Mouse (Mus musculus) hindbrain, embryonic 14.5 days (tissue): ENCODE measurements at regions not wholly inside any gene's neighbourhood (a gene's known extent, or its start where the extent isn't known, plus 50 kb on each side); places are given as distances from the start of the nearest gene placed in this dataset.
"Not testable (repeated sequence)": the region's sequence is repeated elsewhere in the genome, so short reads cannot be mapped to it uniquely, and the experiment has no call there.

Experiments
- ATAC-seq: fragments of 200-750 bp; cut with Nextera tagmentation; 2 replicates; pipeline ENCODE4 v1.8.0; 2017; ENCODE audit warnings: moderate number of reproducible peaks, mild to moderate bottlenecking, moderate TSS enrichment, moderate library complexity; ENCODE audit not compliant: low FRiP score
- DNase-seq: peaks from one replicate; pipeline ENCODE4 v3.0.0-alpha.2; 2015; ENCODE audit warnings: low spot score
- H3K27ac ChIP-seq: fragments of 300-500 bp; sonication (generic); 2 replicates; pipeline ENCODE4 v1.5.1; 2014; ENCODE audit warnings: mild to moderate bottlenecking, moderate library complexity
- H3K27me3 ChIP-seq: fragments of 300-500 bp; sonication (generic); 2 replicates; pipeline ENCODE4 v1.6.1; 2014; ENCODE audit warnings: mild to moderate bottlenecking, low read length, mixed read lengths; ENCODE audit not compliant: control insufficient read depth, insufficient read depth
- H3K36me3 ChIP-seq: fragments of 300-500 bp; sonication (generic); replicated peaks from 2 replicates; pipeline ENCODE4 v1.6.1; 2014; ENCODE audit not compliant: control insufficient read depth, insufficient read depth
- H3K4me1 ChIP-seq: fragments of 300-500 bp; sonication (generic); replicated peaks from 2 replicates; pipeline ENCODE4 v1.6.1; 2014; ENCODE audit warnings: antibody characterized with exemption, low read length, mixed read lengths; ENCODE audit not compliant: control insufficient read depth, insufficient read depth
- H3K4me2 ChIP-seq: fragments of 300-500 bp; sonication (generic); replicated peaks from 2 replicates; pipeline ENCODE4 v1.6.1; 2014; ENCODE audit warnings: mild to moderate bottlenecking, moderate library complexity
- H3K4me3 ChIP-seq: fragments of 300-500 bp; sonication (generic); replicated peaks from 2 replicates; pipeline ENCODE4 v1.5.1; 2014; ENCODE audit warnings: mild to moderate bottlenecking, low read length
- H3K9ac ChIP-seq: fragments of 300-500 bp; sonication (generic); 2 replicates; pipeline ENCODE4 v1.6.1; 2014
- H3K9me3 ChIP-seq: fragments of 300-500 bp; sonication (generic); 2 replicates; pipeline ENCODE4 v1.6.1; 2016; ENCODE audit warnings: low read length; ENCODE audit not compliant: control insufficient read depth
- WGBS: fragments of 180-500 bp; shearing (Covaris S2); extraction: QIAGEN DNeasy Blood & Tissue Kit; methylation state at CpG from one replicate; pipeline ENCODE4 v1.1.7; 2014; 5-methylcytosine and 5-hydroxymethylcytosine counted together

DNA sequence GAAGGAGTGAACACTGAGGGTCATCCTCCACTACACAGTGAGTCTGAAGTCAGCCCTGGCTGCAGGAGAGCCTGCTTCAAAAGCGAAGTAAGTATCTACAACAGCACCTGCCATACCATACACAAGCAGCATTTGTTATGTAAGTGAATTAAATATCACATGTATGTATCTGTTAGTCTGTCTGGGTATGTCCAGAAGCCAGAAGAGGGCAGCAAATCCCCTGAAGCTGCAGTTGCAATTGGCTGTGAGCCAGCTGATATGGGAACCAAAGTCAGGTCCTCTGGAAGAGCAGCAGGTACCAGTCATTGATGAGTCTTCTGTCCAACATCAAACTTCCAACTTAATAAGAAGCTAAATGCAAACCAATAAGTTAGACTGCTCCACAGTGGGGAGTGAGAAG, 239.8 kb upstream of the Smim15 start:
- H3K9me3 ChIP-seq, result no peaks in the 10 kb centered on the region
- ATAC-seq, result no peak
- no peak overlapping the region for H3K27ac ChIP-seq
- no peak overlapping the region for H3K4me2 ChIP-seq
- peaks cover 20% of the 10 kb centered on the region for H3K4me1 ChIP-seq
- no peaks in the 10 kb centered on the region for H3K27me3 ChIP-seq
- H3K36me3 ChIP-seq, result no peaks in the 10 kb centered on the region; the same call in 1 of the 2 replicates
- WGBS, result 100% methylated on average over 1 of the region's 1 CpGs
- H3K9ac ChIP-seq, result no peak overlapping the region
- no peak for DNase-seq
- H3K4me3 ChIP-seq, result no peak overlapping the region

GRCm38 (mm10) chr13:107799199-107799945, 244.9 kb upstream of the Smim15 start:
- Histone ChIP-seq H3K4me3 (no peak overlapping the region), H3K4me2 (0 out of 2 replicates have a peak overlapping the region, but pooled peaks have one; percentile 2), H3K9ac (no peak overlapping the region), H3K36me3 (no peaks in the 10 kb centered on the region), H3K4me1 (peaks cover 48% of the 10 kb centered on the region), H3K27ac (no peak overlapping the region), H3K27me3 (no peaks in the 10 kb centered on the region), H3K9me3 (no peaks in the 10 kb centered on the region)
- WGBS, result 22% methylated on average over 13 of the region's 13 CpGs
- ATAC-seq (no peak), DNase-seq (no peak)

DNA sequence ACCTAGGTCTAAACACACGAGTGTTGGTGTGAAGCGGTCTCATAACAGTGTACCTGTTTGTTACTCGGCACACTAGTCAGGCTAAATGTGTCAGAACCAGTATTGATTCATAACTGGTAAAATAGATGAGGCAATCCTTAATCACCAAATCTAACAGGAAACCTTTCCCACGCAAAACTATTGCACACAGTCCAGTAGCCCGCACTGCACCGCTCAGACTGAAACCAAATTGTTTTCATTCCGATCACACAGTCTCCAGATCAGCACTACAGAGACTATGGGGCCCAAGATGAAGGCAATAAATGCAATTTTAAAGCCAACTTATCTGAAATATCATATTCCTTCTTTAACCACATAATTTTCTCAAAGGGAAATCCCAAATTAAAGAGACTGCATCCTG, 246.1 kb upstream of the Smim15 start:
- 60% methylated on average over 7 of the region's 7 CpGs for WGBS
- Histone ChIP-seq H3K27ac (no peak overlapping the region), H3K36me3 (no peaks in the 10 kb centered on the region), H3K4me3 (no peak overlapping the region), H3K9me3 (no peaks in the 10 kb centered on the region), H3K4me2 (no peak overlapping the region), H3K4me1 (peaks cover 59% of the 10 kb centered on the region), H3K27me3 (no peaks in the 10 kb centered on the region), H3K9ac (no peak overlapping the region)
- DNase-seq (no peak), ATAC-seq (no peak)

DNA sequence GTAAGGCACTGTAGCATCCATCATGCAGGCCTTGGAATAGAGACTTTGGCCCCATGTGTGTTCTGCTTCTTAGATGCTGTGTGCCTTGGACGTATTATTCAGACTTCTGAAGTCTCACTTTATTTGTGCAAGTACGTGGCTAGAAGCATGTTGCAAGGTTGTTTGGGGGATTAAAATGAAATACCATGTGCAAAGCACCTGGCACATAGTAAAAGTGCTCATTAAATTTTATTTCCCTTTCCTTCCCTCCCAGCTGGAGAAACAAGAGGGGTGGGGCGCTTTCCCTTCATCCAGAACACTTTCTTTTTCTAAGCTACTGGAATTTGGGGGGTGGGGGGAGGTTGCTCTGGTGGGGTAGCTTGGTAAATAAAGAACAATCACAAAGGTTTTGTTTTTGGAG, 248.7 kb upstream of the Smim15 start:
- DNase-seq (no peak), ATAC-seq (no peak)
- Histone ChIP-seq H3K9ac (no peak overlapping the region), H3K4me1 (peaks cover 59% of the 10 kb centered on the region), H3K9me3 (no peaks in the 10 kb centered on the region), H3K27ac (no peak overlapping the region), H3K36me3 (no peaks in the 10 kb centered on the region), H3K27me3 (no peaks in the 10 kb centered on the region), H3K4me2 (no peak overlapping the region), H3K4me3 (no peak overlapping the region)
- WGBS, result 65% methylated on average over 3 of the region's 3 CpGs

DNA sequence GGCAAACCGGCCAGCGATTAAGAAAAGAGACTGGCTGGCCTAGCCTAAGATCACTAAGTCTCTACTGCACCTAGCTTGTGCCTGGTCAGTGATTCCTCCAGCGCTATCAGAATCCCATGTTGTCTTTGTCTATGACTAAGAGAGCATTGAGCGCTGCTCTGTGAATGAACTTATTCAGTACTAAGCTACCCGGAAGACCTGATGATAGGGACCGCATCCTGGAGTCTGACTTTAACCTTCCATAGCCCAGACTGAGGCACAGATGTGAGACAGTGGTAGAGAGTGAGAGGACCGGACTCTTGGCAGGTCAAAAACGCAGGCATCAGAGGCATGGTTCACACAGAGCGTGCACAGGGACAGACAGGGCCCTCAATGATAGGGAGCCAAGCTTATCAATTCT, 252.5 kb upstream of the Smim15 start:
- ATAC-seq (no peak), DNase-seq (no peak)
- Histone ChIP-seq H3K4me3 (no peak overlapping the region), H3K27ac (no peak overlapping the region), H3K4me1 (peaks cover 32% of the 10 kb centered on the region), H3K9me3 (no peaks in the 10 kb centered on the region), H3K4me2 (no peak overlapping the region), H3K36me3 (no peaks in the 10 kb centered on the region; the same call in 1 of the 2 replicates), H3K9ac (no peak overlapping the region), H3K27me3 (no peaks in the 10 kb centered on the region)
- WGBS, result 86% methylated on average over 9 of the region's 9 CpGs

GRCm38 (mm10) chr13:107784971-107785370, 259.3 kb upstream of the Smim15 start:
- Histone ChIP-seq H3K9ac (no peak overlapping the region), H3K27me3 (no peaks in the 10 kb centered on the region), H3K4me3 (no peak overlapping the region), H3K36me3 (peaks cover 8% of the 10 kb centered on the region; the same call in 1 of the 2 replicates), H3K4me2 (no peak overlapping the region), H3K9me3 (no peaks in the 10 kb centered on the region), H3K4me1 (peaks cover 4% of the 10 kb centered on the region), H3K27ac (no peak overlapping the region)
- DNase-seq (no peak), ATAC-seq (no peak)
- WGBS, result 69% methylated on average over 5 of the region's 5 CpGs

DNA sequence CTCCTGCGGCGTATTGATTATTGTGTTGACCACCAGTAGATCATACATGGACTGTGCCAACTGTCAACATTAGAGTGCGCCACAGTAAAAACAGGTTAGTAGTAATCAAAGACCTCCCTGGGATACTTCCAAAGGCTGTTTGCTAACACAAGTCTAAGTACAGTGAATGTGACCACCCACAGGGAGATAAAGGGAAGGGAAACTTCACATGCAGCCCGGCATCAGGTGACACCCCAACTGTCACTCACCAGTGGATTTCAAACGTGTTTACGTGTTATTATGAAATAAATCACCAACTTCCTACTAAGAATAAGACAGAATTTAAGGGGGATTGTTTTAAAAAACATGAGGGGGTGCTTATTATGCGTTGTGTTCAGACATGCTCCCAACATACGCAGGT, 262.5 kb upstream of the Smim15 start:
- H3K4me1 ChIP-seq, result peaks cover 5% of the 10 kb centered on the region
- H3K27me3 ChIP-seq, result no peaks in the 10 kb centered on the region
- 93% methylated on average over 8 of the region's 8 CpGs for WGBS
- H3K4me2 ChIP-seq, result no peak overlapping the region
- no peak overlapping the region for H3K9ac ChIP-seq
- H3K27ac ChIP-seq, result no peak overlapping the region
- ATAC-seq (no peak), DNase-seq (no peak)
- no peak overlapping the region for H3K4me3 ChIP-seq
- no peaks in the 10 kb centered on the region for H3K9me3 ChIP-seq
- peaks cover 8% of the 10 kb centered on the region; the same call in 1 of the 2 replicates for H3K36me3 ChIP-seq

DNA sequence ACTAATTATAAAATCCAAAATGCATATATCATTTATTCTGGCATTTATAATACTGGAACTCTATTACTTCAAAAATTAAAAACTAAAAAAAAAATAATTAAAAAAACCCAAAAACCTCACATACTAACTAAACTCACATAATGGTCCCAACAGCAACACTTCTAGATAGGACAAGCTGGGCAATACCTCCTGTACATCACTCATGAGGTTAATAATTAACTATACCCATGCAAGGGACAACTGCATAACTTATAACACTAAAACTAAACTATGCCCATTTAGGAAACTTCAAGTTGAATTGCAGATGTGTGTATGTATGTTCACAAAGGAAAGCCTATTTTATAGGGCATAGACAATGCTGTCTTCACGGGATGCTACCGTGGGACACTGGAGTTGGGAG, 263.0 kb upstream of the Smim15 start:
- WGBS, result 93% methylated on average over 2 of the region's 2 CpGs
- Histone ChIP-seq H3K9me3 (no peaks in the 10 kb centered on the region), H3K4me1 (peaks cover 6% of the 10 kb centered on the region), H3K36me3 (peaks cover 3% of the 10 kb centered on the region; the same call in 1 of the 2 replicates), H3K27me3 (no peaks in the 10 kb centered on the region), H3K9ac (no peak overlapping the region), H3K27ac (no peak overlapping the region), H3K4me3 (no peak overlapping the region), H3K4me2 (no peak overlapping the region)
- ATAC-seq (no peak), DNase-seq (no peak)

- no peak for DNase-seq
- no peak overlapping the region for H3K27ac ChIP-seq
- no peak overlapping the region for H3K4me2 ChIP-seq
- no peaks in the 10 kb centered on the region for H3K9me3 ChIP-seq
- 92% methylated on average over 4 of the region's 4 CpGs for WGBS
- peaks cover 6% of the 10 kb centered on the region for H3K4me1 ChIP-seq
- no peak overlapping the region for H3K9ac ChIP-seq
- no peaks in the 10 kb centered on the region for H3K27me3 ChIP-seq
- no peaks in the 10 kb centered on the region for H3K36me3 ChIP-seq
- H3K4me3 ChIP-seq, result no peak overlapping the region
- no peak for ATAC-seq
Observed at GRCm38 (mm10) chr13:107779591-107779990, 264.7 kb upstream of the Smim15 start.

- H3K4me1 ChIP-seq, H3K4me3 ChIP-seq, ATAC-seq, H3K9ac ChIP-seq, H3K36me3 ChIP-seq, H3K9me3 ChIP-seq, DNase-seq, H3K27ac ChIP-seq, H3K27me3 ChIP-seq, H3K4me2 ChIP-seq: not testable (repeated sequence)
- 88% methylated on average over 18 of the region's 19 CpGs for WGBS
Observed at GRCm38 (mm10) chr13:107774499-107774898, 269.7 kb upstream of the Smim15 start.
